Mouse (Mus musculus): ENCODE results near the gene Lyrm9. TPM values are rescaled to one million over a fixed set of nuclear protein-coding genes. Genes with fewer than 3 reads are reported as not detected.

Gene Lyrm9
- total RNA-seq, 2 experiments from 2014 or later = 10.0 to 13.8 TPM

Other genes with a start within 250 kb of the Lyrm9 start
- gene Nlk, start 129.2 kb upstream of the Lyrm9 start, total RNA-seq (2021) = 1 to 10 TPM; 6.5 to 7.9 TPM
- 10 to 100 TPM; 10.3 to 10.4 TPM for gene Ccnq, start 74.9 kb upstream of the Lyrm9 start, total RNA-seq (2021)
- gene Nos2, start 94.2 kb downstream of the Lyrm9 start, total RNA-seq (2021) = 1 to 10 TPM; 1.1 to 1.2 TPM
- gene Lgals9, start 158.4 kb downstream of the Lyrm9 start, total RNA-seq (2021) = 10 to 100 TPM in 1 of 2 experiments, 1 to 10 TPM in 1; 7.2 to 10.5 TPM